Mouse (Mus musculus): ENCODE measurements around the gene Slc35f1. TPM values are rescaled to one million over a fixed set of nuclear protein-coding genes. Genes with fewer than 3 reads are reported as not detected.

The Slc35f1 gene
- polyA plus RNA-seq, 1 experiment: not detected

DNA sequence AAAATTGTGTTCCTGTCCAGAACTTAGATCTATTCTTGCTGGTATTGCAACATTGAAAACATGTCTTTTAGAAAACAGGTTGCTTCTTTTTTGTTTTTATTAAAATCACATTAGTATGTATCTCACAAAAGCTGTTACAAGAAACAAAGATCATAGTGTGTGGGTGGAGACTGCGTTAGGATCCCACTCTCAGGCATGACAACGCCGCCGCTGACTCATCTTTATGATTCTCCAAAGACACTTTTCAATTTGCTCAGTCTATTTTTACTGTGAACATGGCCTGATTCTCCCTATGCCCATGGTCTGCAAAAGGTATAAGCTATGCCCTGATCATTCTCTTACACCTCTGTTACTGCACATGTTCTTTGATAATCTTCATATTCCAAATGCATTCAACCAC is 24.8 kb downstream of the Slc35f1 start:
- H3K4me1 ChIP-seq (ENCODE audit: control insufficient read depth, insufficient read depth, low read length): no peaks in the 10 kb centered on the region
- H3K4me3 ChIP-seq (ENCODE audit: insufficient read depth, low read depth, low read length): no peak overlapping the region
- H3K27ac ChIP-seq (ENCODE audit: insufficient read depth, low read depth, low read length): no peak overlapping the region
- 85% methylated on average over 4 of the region's 4 CpGs for WGBS
- TF ChIP-seq CTCF (IDR thresholded peaks at IDR 0.05; ENCODE audit: insufficient read depth, low read depth, low read length) (no peak), POLR2A (IDR thresholded peaks at IDR 0.05; ENCODE audit: insufficient read depth, low read depth, low read length) (no peak)

DNA sequence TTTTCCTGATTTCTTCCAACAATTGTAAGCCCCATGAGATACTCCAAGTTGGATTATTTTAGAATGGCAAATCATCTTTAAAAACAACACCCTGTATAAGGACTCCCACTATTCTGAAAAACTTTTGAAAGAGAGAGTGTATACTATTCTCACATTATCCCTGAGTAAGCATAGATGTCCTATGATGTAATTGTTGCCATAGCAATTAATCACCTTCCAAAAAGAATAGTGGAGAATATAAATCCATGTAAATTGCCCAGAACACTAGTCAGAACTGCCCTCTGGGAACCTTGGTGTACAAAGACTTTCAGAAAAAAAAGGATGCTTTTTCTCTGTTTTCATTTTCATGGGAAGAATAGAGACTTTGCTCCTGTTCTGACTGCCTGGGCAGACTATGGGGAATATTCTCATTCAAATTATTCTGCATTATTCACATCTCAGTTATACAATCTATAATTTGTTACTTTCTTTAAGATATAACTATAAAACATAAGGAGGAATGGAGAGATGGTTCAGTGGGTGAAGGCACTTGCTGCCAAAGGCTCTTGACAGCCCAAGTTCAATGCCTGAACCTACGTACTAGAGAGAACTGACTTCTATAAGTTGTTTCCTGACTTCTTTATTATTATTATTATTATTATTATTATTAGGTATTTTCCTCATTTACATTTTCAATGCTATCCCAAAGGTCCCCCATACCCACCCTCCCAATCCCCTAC is 28.0 kb downstream of the Slc35f1 start:
- TF ChIP-seq POLR2A (IDR thresholded peaks at IDR 0.05; ENCODE audit: insufficient read depth, low read depth, low read length) (no peak), CTCF (IDR thresholded peaks at IDR 0.05; ENCODE audit: insufficient read depth, low read depth, low read length) (no peak)
- Histone ChIP-seq H3K27ac (ENCODE audit: insufficient read depth, low read depth, low read length) (no peak overlapping the region), H3K4me1 (ENCODE audit: control insufficient read depth, insufficient read depth, low read length) (no peaks in the 10 kb centered on the region), H3K4me3 (ENCODE audit: insufficient read depth, low read depth, low read length) (no peak overlapping the region)
- 94% methylated on average over 1 of the region's 1 CpGs for WGBS

- no peak overlapping the region for H3K4me3 ChIP-seq (ENCODE audit: insufficient read depth, low read depth, low read length)
- WGBS: 88% methylated on average over 5 of the region's 5 CpGs
- H3K27ac ChIP-seq (ENCODE audit: insufficient read depth, low read depth, low read length): no peak overlapping the region
- H3K4me1 ChIP-seq (ENCODE audit: control insufficient read depth, insufficient read depth, low read length): no peaks in the 10 kb centered on the region
- TF ChIP-seq POLR2A (IDR thresholded peaks at IDR 0.05; ENCODE audit: insufficient read depth, low read depth, low read length) (no peak), CTCF (IDR thresholded peaks at IDR 0.05; ENCODE audit: insufficient read depth, low read depth, low read length) (no peak)
Observed at GRCm38 (mm10) chr10:52726674-52727073, 36.3 kb downstream of the Slc35f1 start.

- Histone ChIP-seq H3K27ac (ENCODE audit: insufficient read depth, low read depth, low read length) (no peak overlapping the region), H3K4me3 (ENCODE audit: insufficient read depth, low read depth, low read length) (no peak overlapping the region), H3K4me1 (ENCODE audit: control insufficient read depth, insufficient read depth, low read length) (no peaks in the 10 kb centered on the region)
- WGBS: 37% methylated on average over 10 of the region's 10 CpGs
- TF ChIP-seq CTCF (IDR thresholded peaks at IDR 0.05; ENCODE audit: insufficient read depth, low read depth, low read length): no peak
- no peak for TF ChIP-seq POLR2A (IDR thresholded peaks at IDR 0.05; ENCODE audit: insufficient read depth, low read depth, low read length)
Observed at GRCm38 (mm10) chr10:52742671-52743379, 52.5 kb downstream of the Slc35f1 start.

- Histone ChIP-seq H3K4me3 (ENCODE audit: insufficient read depth, low read depth, low read length) (no peak overlapping the region), H3K27ac (ENCODE audit: insufficient read depth, low read depth, low read length) (no peak overlapping the region), H3K4me1 (ENCODE audit: control insufficient read depth, insufficient read depth, low read length) (no peaks in the 10 kb centered on the region)
- no peak for TF ChIP-seq CTCF (IDR thresholded peaks at IDR 0.05; ENCODE audit: insufficient read depth, low read depth, low read length)
- TF ChIP-seq POLR2A (IDR thresholded peaks at IDR 0.05; ENCODE audit: insufficient read depth, low read depth, low read length): no peak
- WGBS: 96% methylated on average over 3 of the region's 3 CpGs
Observed at GRCm38 (mm10) chr10:52743831-52744230, 53.5 kb downstream of the Slc35f1 start.

DNA sequence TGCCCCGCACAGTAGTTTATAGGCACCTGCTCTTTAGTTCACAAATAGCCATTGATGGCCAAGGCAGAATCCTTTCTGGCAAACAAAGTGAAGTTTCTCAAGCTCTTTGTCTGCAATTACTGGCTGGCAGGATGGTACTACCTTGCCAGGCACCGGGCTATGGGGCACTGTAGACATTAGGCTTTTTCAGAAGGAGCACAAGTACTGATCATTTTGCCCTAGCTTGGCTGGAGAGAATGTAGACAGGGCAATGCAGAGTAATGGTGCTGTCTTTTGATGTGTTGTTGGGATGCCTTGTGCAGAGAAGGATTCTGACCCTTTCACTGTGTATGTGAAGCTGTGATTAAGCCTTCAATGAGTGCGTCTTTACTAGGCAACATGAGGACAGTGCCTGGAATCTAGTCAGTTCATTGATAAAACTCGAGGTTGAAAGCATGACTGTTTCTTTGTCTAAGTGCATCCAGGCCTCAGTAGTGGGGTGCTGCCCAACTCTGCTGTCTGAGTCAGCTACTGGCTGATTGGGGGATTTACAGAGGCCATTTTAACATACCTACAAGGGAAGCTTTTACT is 57.8 kb downstream of the Slc35f1 start:
- Histone ChIP-seq H3K4me3 (ENCODE audit: insufficient read depth, low read depth, low read length) (no peak overlapping the region), H3K4me1 (ENCODE audit: control insufficient read depth, insufficient read depth, low read length) (no peaks in the 10 kb centered on the region), H3K27ac (ENCODE audit: insufficient read depth, low read depth, low read length) (no peak overlapping the region)
- TF ChIP-seq POLR2A (IDR thresholded peaks at IDR 0.05; ENCODE audit: insufficient read depth, low read depth, low read length): no peak
- TF ChIP-seq CTCF (IDR thresholded peaks at IDR 0.05; ENCODE audit: insufficient read depth, low read depth, low read length): no peak
- WGBS: 49% methylated on average over 4 of the region's 4 CpGs

- 81% methylated on average over 13 of the region's 13 CpGs for WGBS
- TF ChIP-seq POLR2A (IDR thresholded peaks at IDR 0.05; ENCODE audit: insufficient read depth, low read depth, low read length) (no peak), CTCF (IDR thresholded peaks at IDR 0.05; ENCODE audit: insufficient read depth, low read depth, low read length) (no peak)
- Histone ChIP-seq H3K4me1 (ENCODE audit: control insufficient read depth, insufficient read depth, low read length) (no peaks in the 10 kb centered on the region), H3K4me3 (ENCODE audit: insufficient read depth, low read depth, low read length) (no peak overlapping the region), H3K27ac (ENCODE audit: insufficient read depth, low read depth, low read length) (no peak overlapping the region)
Observed at GRCm38 (mm10) chr10:52755949-52756679, 65.8 kb downstream of the Slc35f1 start.

DNA sequence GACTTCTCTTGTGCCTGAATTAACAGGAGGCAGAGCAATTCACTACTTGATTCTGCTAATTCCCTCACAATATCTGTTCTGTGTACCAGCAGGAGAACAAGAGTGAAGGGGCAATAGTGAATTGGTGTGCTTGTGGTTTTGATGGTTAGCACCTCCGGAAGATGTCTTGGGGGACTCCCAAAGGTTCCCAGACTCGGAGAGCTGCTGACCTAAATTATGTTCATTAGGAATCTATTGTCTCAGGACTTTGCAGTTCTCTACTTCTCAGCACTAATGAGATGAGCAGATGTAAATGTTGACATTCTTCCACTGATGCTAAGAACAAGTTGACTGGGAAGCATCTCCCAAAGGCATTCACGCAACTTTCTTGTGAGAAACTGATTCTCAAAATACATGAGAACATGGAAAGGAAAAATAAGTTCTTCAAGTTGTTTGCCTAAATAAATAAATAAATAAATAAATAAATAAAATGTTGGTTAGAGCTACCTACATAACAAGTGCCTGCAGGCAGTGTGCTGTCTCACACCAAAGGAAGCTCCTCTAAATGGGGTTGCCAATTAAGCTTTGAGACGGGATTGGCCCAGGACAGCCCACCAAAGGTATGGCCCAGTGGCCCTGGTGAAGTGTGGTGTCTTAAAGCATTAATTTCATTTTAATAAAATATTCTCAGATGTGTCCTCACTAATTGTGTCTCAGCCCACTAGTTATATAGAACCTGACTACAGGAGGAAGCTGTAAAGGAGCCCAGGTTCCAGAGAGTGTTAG is 67.3 kb downstream of the Slc35f1 start:
- WGBS: 70% methylated on average over 4 of the region's 4 CpGs
- Histone ChIP-seq H3K27ac (ENCODE audit: insufficient read depth, low read depth, low read length) (no peak overlapping the region), H3K4me1 (ENCODE audit: control insufficient read depth, insufficient read depth, low read length) (no peaks in the 10 kb centered on the region), H3K4me3 (ENCODE audit: insufficient read depth, low read depth, low read length) (no peak overlapping the region)
- TF ChIP-seq POLR2A (IDR thresholded peaks at IDR 0.05; ENCODE audit: insufficient read depth, low read depth, low read length): no peak
